Mouse (Mus musculus): ENCODE measurements around the gene Sptbn1.
"Not testable (repeated sequence)": the region's sequence is repeated elsewhere in the genome, so short reads cannot be mapped to it uniquely, and the experiment has no call there.

Gene Sptbn1

GRCm38 (mm10) chr11:30256491-30256890, 11.5 kb downstream of the Sptbn1 start:
- no peak for DNase-seq (ENCODE audit: low spot score)

- not testable (repeated sequence) for DNase-seq (ENCODE audit: low spot score)
Measured at GRCm38 (mm10) chr11:30255211-30255610, 12.8 kb downstream of the Sptbn1 start.

- no peak for DNase-seq (ENCODE audit: low spot score)
Measured at GRCm38 (mm10) chr11:30251294-30251904, 16.6 kb downstream of the Sptbn1 start.

DNA sequence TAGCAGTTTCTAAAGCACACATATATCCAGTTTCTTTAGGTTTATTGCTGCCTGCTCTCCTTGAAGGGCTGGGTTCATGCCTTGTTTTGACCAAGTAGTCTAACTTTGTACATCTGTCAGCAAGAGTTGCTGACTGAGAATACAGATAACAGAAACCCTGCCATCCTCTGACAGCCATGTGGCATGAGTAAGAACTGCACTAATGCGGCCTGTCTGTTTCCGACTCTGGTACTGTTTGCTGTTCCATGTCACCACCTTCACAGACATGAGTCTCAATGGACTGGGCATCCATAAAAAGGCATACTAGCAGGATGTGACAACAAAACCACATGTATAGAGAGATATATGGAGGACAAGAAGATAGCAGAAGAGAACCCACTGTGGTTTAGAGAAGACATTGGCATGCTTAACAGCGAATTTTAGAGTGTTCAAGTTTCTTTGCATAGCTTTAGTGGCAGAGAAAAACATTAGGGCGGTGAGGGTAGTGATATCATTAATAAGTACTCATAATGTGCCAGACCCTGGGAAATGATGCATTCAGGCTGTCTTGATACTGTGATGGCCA, 18.4 kb downstream of the Sptbn1 start:
- no peak for DNase-seq (ENCODE audit: low spot score)

- DNase-seq (ENCODE audit: low spot score), result no peak
Measured at GRCm38 (mm10) chr11:30247106-30247505, 20.9 kb downstream of the Sptbn1 start.

DNA sequence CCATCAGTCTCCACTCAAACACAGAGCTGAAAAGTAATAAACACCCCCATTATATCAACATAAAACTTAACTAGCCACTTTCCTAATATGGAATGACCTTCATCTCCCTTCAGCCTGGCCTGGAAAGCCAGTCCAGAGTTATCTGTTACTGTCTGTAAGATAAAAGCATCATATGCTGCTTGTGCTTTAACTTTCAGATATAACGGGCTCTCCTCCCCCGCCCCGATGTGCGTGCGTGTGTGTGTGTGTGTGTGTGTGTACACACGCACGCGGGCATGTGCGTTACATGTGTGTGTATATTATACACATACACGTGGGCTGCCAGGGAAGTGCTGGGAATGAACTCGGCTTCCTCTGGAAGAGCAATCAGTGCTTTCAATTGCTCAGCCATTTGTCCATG, 21.8 kb downstream of the Sptbn1 start:
- DNase-seq (ENCODE audit: low spot score), result no peak

DNA sequence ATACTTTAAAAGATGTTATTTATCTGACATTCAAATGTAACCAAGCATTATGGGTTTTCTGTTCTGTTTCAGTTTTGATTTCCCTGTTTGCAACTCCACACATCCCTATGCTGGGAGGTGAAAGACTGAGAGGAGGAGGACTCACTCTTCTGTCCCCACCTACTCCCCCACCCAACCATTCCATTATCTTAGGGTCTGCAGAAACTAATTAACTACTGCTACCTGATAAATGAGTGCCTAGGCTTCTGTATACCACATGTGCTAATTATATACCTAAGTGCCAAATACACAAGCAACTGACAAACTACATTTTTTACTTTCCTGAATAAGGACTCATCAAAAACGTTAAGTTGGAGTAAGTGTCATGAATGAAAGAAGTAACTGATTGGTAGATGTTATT, 23.8 kb downstream of the Sptbn1 start:
- DNase-seq (ENCODE audit: low spot score), result no peak

DNA sequence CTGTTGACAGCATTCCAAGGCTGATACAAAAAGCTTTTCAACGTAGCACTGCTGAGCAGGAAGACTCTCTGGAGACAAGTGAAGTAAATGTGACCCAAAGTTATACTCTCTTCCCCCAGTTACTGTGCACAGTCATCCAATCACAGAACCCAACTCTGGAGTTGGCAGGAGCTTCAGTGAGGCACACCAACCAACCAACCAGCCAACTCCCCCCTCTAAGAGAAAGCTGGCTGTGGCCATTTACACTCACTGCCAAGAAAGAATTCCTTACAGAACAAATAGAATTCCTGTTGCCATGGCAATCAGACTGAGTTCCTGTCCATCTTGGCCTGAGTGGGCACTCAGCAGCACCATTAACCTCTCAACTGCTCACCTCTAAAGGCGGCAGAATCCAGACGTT, 24.4 kb downstream of the Sptbn1 start:
- no peak for DNase-seq (ENCODE audit: low spot score)

- DNase-seq (ENCODE audit: low spot score), result no peak
Measured at GRCm38 (mm10) chr11:30240861-30241260, 27.1 kb downstream of the Sptbn1 start.

- DNase-seq (ENCODE audit: low spot score), result peak; percentile 50
Measured at GRCm38 (mm10) chr11:30237960-30238359, 30.0 kb downstream of the Sptbn1 start.

GRCm38 (mm10) chr11:30236681-30237242, 31.2 kb downstream of the Sptbn1 start:
- no peak for DNase-seq (ENCODE audit: low spot score)

DNA sequence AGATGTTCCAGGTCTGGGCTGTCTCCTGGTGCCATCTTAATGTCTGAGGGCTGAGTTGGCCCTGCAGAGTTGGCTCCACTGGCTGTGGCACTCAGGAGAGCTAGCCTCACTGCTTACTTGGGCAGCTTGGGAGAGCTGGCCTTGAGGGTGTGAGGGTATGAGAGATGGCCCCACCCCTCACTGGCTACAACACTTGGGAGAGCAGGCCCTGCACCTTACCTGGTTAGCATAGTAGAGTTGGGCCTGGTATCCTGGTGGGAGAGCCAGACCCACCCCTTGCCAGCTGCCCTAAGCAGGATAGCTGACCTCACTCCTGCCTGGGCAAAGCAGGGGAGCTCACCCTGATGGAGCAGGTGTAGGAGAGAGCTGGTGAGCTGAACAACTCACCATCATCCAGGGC, 32.3 kb downstream of the Sptbn1 start:
- DNase-seq (ENCODE audit: low spot score), result no peak

- DNase-seq (ENCODE audit: low spot score), result no peak
Measured at GRCm38 (mm10) chr11:30235218-30235617, 32.8 kb downstream of the Sptbn1 start.

GRCm38 (mm10) chr11:30233946-30234345, 34.0 kb downstream of the Sptbn1 start:
- no peak for DNase-seq (ENCODE audit: low spot score)

GRCm38 (mm10) chr11:30232082-30232481, 35.9 kb downstream of the Sptbn1 start:
- no peak for DNase-seq (ENCODE audit: low spot score)

DNA sequence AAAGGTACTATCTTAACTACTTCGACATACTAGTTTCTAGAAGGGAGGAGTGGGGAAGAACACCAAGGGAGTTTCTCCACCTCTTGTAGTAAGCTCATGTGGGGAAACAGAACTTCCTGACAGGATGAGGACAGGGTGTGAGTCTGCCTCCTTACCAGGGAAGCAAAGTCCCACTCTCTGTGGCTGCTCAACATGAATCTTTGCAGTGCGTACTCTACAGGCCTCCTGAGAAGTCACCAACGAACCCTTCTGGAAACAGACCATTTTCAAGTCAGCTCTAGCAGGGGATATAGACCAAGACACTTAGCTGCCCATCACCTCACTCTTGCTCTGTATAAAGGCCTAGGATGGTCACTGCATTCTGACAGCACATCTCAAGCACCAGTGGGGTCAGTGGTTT, 36.6 kb downstream of the Sptbn1 start:
- no peak for DNase-seq (ENCODE audit: low spot score)

DNA sequence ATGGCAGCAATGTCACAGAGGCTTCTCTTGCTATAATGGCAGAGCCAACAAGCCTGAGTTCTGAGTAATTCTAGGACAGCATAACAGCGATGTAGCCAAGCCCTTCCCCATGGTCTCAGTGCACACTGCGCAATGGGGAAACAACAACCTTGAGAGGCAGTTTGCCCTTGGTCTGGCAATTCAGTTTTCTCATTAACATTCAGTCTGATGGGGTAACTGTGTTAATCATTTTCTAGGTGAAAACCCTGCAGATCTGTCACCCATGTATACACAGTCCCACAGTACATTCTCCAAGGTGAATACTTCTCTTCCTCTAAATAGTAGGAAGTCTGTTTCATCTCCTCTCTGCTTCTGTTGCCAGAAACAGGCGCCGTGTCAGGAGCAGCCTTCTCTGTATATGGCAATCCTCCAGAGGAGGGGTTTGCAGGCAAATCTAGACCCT, 37.6 kb downstream of the Sptbn1 start:
- DNase-seq (ENCODE audit: low spot score), result no peak

GRCm38 (mm10) chr11:30226756-30227155, 41.2 kb downstream of the Sptbn1 start:
- DNase-seq (ENCODE audit: low spot score), result no peak

DNA sequence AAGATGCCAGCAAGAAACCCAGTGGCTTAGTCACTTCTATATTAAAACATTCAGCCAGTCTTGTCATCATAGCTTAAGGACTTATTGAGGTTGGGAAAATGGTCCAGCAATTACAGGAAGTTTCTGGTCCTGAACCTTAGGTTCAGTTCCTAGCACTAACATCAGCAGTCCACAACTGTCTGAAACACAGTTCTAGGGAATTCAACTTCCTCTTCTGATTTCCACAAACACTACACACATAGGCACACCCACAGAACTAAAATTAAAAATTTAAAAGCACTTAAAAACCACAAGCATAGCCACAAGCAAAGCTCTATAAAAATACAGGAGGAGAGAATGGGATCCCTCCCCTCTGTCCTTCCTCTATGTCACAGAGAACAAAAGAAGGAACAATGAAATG, 43.4 kb downstream of the Sptbn1 start:
- no peak for DNase-seq (ENCODE audit: low spot score)

GRCm38 (mm10) chr11:30222636-30223035, 45.3 kb downstream of the Sptbn1 start:
- peak; percentile 59 for DNase-seq (ENCODE audit: low spot score)

- DNase-seq (ENCODE audit: low spot score), result no peak
Measured at GRCm38 (mm10) chr11:30221043-30221442, 46.9 kb downstream of the Sptbn1 start.

DNA sequence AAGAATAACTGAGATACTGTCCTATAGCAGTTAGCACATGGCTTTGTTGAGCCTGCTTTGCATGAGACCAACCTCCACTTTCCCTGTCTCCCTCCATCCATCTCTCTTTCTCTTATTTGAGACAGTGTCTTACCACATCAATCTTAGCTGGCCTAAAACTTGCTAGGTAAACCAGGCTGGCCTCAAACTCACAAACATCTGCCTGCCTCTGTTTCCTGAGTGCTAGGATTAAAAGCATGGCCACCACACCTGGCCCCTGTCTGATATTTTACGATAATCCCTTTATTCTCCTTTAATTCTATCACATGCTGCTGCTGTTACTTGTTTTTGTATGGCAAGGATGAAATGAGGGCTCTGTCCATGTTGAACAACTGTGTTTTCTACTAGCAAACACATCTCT, 49.6 kb downstream of the Sptbn1 start:
- no peak for DNase-seq (ENCODE audit: low spot score)

DNA sequence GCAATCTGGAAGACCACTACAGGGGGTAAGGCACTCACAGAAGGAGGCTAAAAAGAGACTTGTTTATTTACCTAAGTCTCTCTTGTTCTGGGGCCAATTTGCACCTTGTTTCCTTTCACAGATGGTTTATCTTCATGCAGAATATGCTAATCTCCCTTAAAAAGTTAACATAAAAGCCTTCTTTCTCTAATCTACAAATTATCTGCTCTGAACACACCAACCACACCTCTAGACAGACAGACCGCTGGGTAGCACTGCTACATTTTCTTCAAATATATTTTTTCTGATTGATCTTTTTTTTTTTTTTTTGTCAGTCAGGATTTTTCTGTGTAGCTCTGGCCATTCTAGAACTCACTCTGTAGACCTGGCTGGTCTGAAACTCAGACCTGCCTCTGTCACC, 50.5 kb downstream of the Sptbn1 start:
- DNase-seq (ENCODE audit: low spot score), result no peak
